Mouse (Mus musculus) G1E (cell line): ENCODE results near the gene Tox2.

ENCODE experiments used
- CTCF ChIP-seq: IDR thresholded peaks from 2 replicates; pipeline ENCODE4 v1.5.1; 2012; ENCODE audit warnings: low read depth, low read length, inconsistent platforms, mixed read lengths
- GATA1 ChIP-seq: IDR thresholded peaks from 2 replicates; pipeline ENCODE4 v1.6.1; 2012; ENCODE audit warnings: borderline replicate concordance, low read length, inconsistent platforms, mixed read lengths
- POLR2AphosphoS5 ChIP-seq: IDR thresholded peaks from 2 replicates; pipeline ENCODE4 v1.6.1; 2012; ENCODE audit warnings: low read depth, low read length, inconsistent platforms; ENCODE audit not compliant: insufficient replicate concordance
- TAL1 ChIP-seq: conservative IDR thresholded peaks from 2 replicates; pipeline ENCODE4 v1.6.1; 2012; ENCODE audit warnings: low read depth, low read length, inconsistent platforms, mixed read lengths

- TF ChIP-seq GATA1 (no peak), CTCF (no peak), POLR2AphosphoS5 (no peak), TAL1 (no peak)
Observed at GRCm38 (mm10) chr2:163310163-163310688, 107.3 kb downstream of the Tox2 start.
